Mouse (Mus musculus): Measurements from ENCODE around the gene Ptbp3. TPM values are rescaled to one million over a fixed set of nuclear protein-coding genes. Genes with fewer than 3 reads are reported as not detected.
A peak's percentile ranks its signal among the peaks of the same experiment; 100 is the strongest.
"Not testable (repeated sequence)": the region's sequence is repeated elsewhere in the genome, so short reads cannot be mapped to it uniquely, and the experiment has no call there.

The Ptbp3 gene
- total RNA-seq (2015; ENCODE audit: low replicate concordance) (256 and 320 TPM in 2 replicates), total RNA-seq (2017; ENCODE audit: low replicate concordance) (179 and 231 TPM in 2 replicates)

GRCm38 (mm10) chr4:59549175-59549976, at the start of gene Ptbp3:
Gene Ptbp3 (minus strand): TSS chr4:59549364.
- ATAC-seq (replicated peaks; ENCODE audit: low FRiP score, poor library complexity, severe bottlenecking) = peak; percentile 78

DNA sequence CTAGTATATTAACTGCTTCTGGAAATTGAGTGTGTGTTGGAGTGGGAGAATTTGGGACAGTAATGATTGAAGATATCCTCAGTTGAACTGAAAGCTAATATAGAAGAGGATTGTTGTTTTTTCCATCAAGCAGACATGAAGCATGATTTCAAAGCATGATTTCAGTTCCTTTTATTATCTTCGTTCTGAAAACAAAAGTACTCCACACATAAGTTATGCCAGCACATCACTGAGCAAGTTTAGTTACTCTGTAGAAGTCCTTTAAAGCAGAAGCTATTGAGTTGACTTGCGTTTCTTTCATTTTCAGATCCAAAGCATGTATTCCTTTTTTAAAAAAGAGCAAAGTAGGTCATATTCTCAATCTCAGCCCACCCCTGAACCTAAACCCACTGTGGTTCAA, 47.4 kb upstream of the Ptbp3 start:
- ATAC-seq (replicated peaks; ENCODE audit: low FRiP score, poor library complexity, severe bottlenecking) = no peak

DNA sequence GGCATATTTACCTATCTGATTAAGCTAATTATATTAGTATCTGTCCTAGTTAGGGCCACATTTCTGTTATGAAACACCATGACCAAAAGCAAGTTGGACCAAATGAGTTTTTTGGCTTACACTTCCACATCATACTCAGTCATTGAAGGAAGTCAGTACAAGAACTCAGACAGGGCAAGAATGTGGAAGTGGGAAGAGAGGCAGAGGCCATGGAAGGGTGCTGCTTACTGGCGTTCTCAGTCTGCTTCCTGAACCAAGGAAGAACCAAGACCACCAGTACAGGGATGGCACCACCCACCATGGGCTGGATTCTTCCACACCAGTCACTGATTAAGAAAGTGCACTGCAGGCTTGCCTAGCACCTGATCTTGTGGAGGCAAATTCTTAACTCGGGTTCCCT, 45.5 kb upstream of the Ptbp3 start:
- no peak for ATAC-seq (replicated peaks; ENCODE audit: low FRiP score, poor library complexity, severe bottlenecking)

DNA sequence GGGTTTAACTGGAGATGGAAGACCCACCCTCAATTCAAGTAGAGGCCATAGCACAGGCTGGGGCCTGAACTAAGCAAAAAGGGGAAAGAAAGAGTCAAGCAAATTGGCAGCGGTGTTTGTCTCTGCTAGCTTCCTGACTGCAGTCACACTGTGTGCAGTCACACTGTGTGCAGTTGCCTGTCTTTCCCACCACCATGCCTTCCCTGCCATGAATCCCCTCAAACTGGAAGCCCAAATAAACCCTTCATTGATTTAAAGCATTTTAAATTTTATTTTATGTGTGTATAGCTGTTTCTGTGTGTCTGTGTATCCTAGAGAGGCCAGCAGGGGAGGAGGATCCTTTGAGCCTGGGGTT, 38.7 kb upstream of the Ptbp3 start:
- ATAC-seq (replicated peaks; ENCODE audit: low FRiP score, poor library complexity, severe bottlenecking) = no peak

DNA sequence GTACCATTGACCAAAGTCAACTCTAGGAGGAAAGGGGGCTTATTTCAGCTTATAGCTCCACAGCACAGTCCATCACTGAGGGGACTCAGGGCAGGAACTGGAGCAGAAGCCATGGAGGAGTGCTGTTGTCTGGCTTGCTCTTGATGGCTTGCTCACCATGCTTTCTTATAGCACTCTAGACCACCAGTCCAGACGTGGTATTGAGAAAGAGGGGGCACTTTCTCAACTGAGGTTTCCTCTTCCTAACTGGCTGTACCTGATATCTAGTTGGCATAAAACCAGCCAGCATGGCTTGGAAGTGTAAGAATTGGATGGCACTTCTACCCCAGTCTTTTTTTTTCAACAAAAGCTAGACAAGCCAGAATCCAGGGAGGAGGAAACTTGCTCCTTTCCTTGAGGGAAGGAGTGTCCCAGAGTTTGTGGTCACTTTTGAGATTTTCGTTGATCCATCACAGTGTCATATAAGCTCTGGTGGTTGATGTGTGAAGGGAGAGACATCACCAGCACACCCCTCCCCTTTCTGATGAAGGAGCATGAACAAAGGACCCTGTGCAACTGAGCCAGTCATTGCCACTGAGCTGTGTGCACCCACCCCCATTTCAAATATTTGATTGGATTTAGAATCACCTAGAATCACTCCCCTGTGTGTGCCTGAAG, 38.2 kb upstream of the Ptbp3 start:
- no peak for ATAC-seq (replicated peaks; ENCODE audit: low FRiP score, poor library complexity, severe bottlenecking)

DNA sequence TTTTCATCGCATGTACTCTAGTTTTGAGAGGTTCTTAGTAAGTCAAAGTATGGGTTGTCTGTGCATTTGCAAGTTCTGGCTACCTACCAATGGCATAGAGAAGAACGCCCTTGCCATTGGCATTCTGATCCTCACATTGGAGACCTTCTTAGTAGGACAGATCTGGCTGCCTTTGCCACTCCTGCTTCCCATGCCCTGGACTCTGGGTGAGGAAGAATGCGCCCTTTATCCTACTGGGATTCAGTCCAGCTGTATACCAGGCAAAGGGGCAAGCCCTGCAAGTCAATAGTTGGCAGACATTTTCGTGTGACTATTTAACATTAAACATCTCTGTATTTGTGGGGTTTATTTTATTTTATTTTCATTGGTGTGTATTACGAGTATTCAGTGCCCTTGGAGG, 35.9 kb upstream of the Ptbp3 start:
- no peak for ATAC-seq (replicated peaks; ENCODE audit: low FRiP score, poor library complexity, severe bottlenecking)

DNA sequence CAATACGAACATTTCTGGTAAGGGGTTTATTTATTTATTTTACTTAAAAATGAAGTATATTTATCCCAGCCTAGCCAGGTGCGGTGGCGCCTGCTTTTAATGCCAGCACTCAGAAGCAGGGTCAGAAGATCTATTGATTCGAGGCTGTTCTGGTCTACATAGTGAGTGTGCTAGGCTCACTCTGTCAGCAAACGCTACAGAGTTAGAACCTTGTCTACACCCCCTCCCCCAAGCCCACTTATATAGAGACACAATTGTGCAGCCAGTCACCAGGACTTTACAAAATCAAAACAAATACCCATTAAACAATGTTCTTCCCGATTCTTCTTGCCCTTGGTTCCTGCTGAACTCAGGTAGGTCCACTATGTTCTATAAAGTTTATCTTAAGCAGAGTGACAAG, 33.0 kb upstream of the Ptbp3 start:
- ATAC-seq (replicated peaks; ENCODE audit: low FRiP score, poor library complexity, severe bottlenecking) = no peak

DNA sequence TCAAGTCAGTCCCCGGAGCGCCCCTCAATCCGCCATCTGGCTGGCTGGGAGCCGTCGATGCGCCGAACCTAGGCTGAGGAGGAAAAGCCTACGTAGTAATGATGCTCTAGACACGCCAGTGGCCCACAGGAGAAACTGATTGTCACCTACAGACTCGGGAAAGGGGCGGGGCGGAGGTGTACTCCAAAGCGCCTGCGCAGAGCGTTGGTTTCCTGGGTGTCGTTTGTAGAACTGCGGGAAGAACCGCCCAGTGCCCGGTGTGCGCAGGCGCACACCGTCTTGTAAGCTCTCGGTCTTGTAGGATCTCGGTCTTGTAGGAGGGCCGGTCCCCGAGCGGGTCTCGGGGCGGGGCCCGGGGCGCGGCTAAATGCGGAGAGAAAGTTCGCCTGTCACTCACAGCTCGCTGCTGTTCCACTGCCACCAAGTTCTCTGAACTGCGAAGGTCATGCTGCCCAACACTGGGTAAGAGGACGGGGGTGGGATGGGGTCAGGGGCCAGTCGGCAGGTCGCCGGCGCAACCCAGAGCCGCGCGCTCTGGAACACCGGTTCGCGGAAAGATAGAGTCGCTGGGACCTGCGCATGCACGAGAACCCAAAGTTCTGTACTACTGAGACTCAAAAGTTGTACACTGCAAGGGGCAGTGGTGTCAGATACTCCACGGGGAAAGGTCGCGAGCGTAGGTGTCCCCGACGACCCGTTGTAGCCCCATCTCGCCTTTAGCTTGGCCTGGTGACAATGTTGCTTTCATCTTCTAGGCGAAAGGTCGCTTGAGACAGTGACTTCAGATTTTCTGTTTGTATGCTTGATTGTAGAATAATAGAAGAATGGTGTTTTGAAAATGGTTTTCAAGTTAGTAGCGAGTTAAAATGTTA, 32.4 kb upstream of the Ptbp3 start, which contains the start of gene Hsdl2:
Hsdl2 (plus strand) TSS at position 250 of the 872 bp plus-strand sequence.
- ATAC-seq (replicated peaks; ENCODE audit: low FRiP score, poor library complexity, severe bottlenecking) = peak; percentile 97

- ATAC-seq (replicated peaks; ENCODE audit: low FRiP score, poor library complexity, severe bottlenecking) = peak; percentile 20
These were observed 31.5 kb upstream of the Ptbp3 start for GRCm38 (mm10) chr4:59580495-59581281.

GRCm38 (mm10) chr4:59575184-59575958, 26.2 kb upstream of the Ptbp3 start:
- ATAC-seq (replicated peaks; ENCODE audit: low FRiP score, poor library complexity, severe bottlenecking) = no peak

- ATAC-seq (replicated peaks; ENCODE audit: low FRiP score, poor library complexity, severe bottlenecking) = peak; percentile 48
These were observed 23.5 kb upstream of the Ptbp3 start for GRCm38 (mm10) chr4:59572521-59573118.

DNA sequence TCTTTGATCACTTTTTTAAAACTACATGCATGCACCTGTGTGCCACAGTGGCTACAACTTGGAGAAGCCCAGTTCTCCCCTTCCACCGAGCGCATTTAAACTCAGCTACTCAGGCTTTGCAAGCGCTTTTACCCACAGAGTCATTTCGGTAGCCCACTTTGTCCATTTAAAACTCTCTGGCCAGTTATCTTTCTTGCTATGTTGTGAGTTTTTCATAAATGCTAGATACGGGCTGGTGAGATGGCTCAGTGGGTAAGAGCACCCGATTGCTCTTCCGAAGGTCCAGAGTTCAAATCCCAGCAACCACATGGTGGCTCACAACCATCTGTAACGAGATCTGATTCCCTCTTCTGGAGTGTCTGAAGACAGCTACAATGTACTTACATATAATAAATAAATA, 21.4 kb upstream of the Ptbp3 start:
- ATAC-seq (replicated peaks; ENCODE audit: low FRiP score, poor library complexity, severe bottlenecking) = not testable (repeated sequence)

DNA sequence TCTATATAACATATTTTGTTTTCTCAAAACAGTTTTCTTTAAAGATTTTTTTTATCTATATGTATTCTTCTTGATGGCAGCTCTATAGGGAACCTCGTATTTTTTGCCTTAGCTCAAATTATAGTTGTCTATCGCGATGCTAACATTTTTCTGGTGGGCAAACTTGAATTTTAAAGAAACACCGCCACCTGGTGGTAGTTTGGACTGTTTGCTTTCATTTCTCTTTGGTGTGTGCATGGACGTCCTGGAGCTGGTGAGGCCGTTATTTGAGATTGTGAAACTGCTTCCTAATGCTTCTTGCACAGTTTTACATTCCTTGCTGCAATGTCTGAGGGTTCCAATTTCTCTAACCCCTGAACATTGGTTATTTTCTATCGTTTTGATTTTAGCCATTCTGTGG, 20.4 kb upstream of the Ptbp3 start:
- ATAC-seq (replicated peaks; ENCODE audit: low FRiP score, poor library complexity, severe bottlenecking) = peak; percentile 81

DNA sequence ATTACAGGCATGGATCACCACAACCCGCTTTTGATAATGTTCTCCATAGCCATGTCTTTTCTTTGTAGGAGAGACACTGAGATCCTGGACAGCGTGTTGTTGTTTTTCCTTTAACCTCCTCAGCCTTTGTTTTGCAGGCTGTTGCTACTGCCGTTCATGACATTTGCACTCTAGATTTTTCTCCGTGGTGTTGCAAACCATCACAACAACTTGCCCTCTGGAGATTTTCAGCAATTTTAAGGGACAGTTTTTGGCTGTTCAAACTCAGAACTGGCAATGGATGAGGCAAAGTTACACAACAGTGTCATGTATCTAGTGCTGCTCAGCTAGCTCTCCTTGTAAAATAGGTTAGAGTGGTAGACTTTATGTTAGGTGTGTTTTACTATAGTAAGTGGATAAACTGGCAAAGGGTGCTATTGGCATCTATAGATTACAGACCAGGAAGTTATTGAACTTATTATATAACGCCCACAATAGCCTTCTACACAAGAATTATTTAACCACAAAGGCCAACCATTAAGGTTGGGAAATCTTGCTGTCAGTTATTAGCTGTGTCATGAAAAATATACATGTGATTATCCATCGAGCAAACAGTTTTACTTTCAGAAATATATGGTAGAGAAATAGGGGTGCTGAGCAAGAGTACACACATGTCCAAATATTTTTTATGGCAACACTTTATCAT, 18.6 kb upstream of the Ptbp3 start:
- ATAC-seq (replicated peaks; ENCODE audit: low FRiP score, poor library complexity, severe bottlenecking) = no peak

DNA sequence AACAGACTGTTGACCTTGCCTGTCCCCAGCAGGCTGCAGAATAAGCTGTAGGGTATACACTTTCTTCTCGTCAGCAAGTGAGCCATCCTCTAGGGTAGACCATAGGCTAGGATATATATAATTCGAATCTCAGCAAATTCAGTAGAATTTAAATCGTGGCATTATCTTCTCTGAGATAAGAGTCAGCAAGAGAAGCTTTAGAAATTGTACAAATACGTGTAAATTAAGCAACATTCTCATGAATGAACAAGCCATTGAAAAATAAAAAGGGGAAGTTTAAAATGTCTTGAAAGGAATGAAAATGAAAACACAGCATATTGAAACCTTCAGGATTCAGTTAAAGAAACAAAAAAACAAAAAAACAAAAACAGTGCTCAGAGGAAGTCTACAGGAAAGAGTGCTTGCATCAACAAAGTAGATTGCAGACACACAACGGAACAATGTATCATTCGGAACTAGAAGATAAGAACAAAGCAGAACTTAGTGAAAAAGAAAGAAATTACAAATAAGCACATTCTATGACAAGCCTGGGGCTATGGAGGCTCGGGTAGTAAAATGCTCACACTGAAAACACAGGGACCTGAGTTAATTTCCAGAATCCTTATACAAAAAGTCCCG, 16.5 kb upstream of the Ptbp3 start:
- no peak for ATAC-seq (replicated peaks; ENCODE audit: low FRiP score, poor library complexity, severe bottlenecking)

DNA sequence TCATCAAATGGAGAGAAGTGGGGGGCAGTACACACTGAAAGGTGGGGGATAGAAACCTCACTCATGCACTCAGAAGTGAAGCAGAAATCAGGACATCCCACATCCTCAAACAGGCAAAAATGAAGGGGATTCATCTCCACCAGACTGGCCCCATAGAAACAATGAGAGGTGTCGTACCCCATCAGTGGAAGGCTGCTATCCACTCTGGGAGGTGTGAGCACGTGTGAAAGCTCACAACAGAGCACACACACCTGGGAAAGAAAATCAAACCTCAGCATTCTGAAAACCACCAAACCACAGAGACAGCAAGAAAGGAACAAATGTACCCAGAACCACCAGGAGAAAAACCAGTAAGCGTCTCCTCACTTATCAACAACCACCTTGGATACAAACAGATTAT, 15.0 kb upstream of the Ptbp3 start:
- no peak for ATAC-seq (replicated peaks; ENCODE audit: low FRiP score, poor library complexity, severe bottlenecking)

- no peak for ATAC-seq (replicated peaks; ENCODE audit: low FRiP score, poor library complexity, severe bottlenecking)
These were observed 11.0 kb upstream of the Ptbp3 start for GRCm38 (mm10) chr4:59560141-59560540.
